Mouse (Mus musculus) cortical plate, adult 2 months (tissue): ENCODE measurements around the gene 0610010K14Rik.

ENCODE experiments used
- CTCF ChIP-seq: fragments of 200-500 bp; IDR thresholded peaks from 2 replicates; pipeline ENCODE4 v1.5.1; 2011; ENCODE audit warnings: mild to moderate bottlenecking, control low read depth, low read length; ENCODE audit not compliant: insufficient read depth; ENCODE audit errors: extremely low read depth
- POLR2A ChIP-seq: fragments of 200-500 bp; IDR thresholded peaks from 2 replicates; pipeline ENCODE4 v1.6.1; 2011; ENCODE audit warnings: mild to moderate bottlenecking, low read length, control low read depth; ENCODE audit not compliant: insufficient read depth; ENCODE audit errors: extremely low read depth

- TF ChIP-seq POLR2A, result no peak
- no peak for TF ChIP-seq CTCF
These were observed 10.6 kb downstream of the 0610010K14Rik start for GRCm38 (mm10) chr11:70227126-70227525.
